Mouse (Mus musculus) limb, embryonic 11.5 days (tissue): ENCODE measurements around the gene Acss2. TPM values are rescaled to one million over a fixed set of nuclear protein-coding genes. Genes with fewer than 3 reads are reported as not detected.

ENCODE experiments used
- ATAC-seq: fragments of 200-750 bp; cut with Nextera tagmentation; 2 replicates; pipeline ENCODE4 v1.8.0; 2017; ENCODE audit warnings: low read depth; ENCODE audit not compliant: insufficient number of reproducible peaks, low FRiP score, low TSS enrichment
- DNase-seq: peaks from one replicate; pipeline ENCODE4 v3.0.0-alpha.2; 2015; ENCODE audit warnings: low spot score
- H3K27ac ChIP-seq: fragments of 300-500 bp; sonication (generic); replicated peaks from 2 replicates; pipeline ENCODE4 v1.5.1; 2014; ENCODE audit warnings: low read depth, mild to moderate bottlenecking, low read length
- H3K27me3 ChIP-seq: fragments of 300-500 bp; sonication (generic); 2 replicates; pipeline ENCODE4 v1.6.1; 2014; ENCODE audit warnings: mild to moderate bottlenecking, low read length, mixed read lengths; ENCODE audit not compliant: control insufficient read depth, insufficient read depth
- H3K36me3 ChIP-seq: fragments of 300-500 bp; sonication (generic); 2 replicates; pipeline ENCODE4 v1.6.1; 2014; ENCODE audit warnings: mild to moderate bottlenecking, low read length, moderate library complexity, mixed read lengths; ENCODE audit not compliant: control insufficient read depth, insufficient read depth
- H3K4me1 ChIP-seq: fragments of 300-500 bp; sonication (generic); 2 replicates; pipeline ENCODE4 v1.6.1; 2014; ENCODE audit warnings: low read length, mixed read lengths; ENCODE audit not compliant: control insufficient read depth, insufficient read depth
- H3K4me2 ChIP-seq: fragments of 300-500 bp; sonication (generic); 2 replicates; pipeline ENCODE4 v1.6.1; 2014; ENCODE audit warnings: low read depth, mild to moderate bottlenecking, moderate library complexity; ENCODE audit not compliant: severe bottlenecking
- H3K4me3 ChIP-seq: fragments of 300-500 bp; sonication (generic); 2 replicates; pipeline ENCODE4 v1.5.1; 2014; ENCODE audit warnings: low read depth, low read length
- H3K9ac ChIP-seq: fragments of 300-500 bp; sonication (generic); 2 replicates; pipeline ENCODE4 v1.6.1; 2014; ENCODE audit warnings: mild to moderate bottlenecking, low read length
- H3K9me3 ChIP-seq: fragments of 300-500 bp; sonication (generic); 2 replicates; pipeline ENCODE4 v1.6.1; 2016; ENCODE audit warnings: low read length; ENCODE audit not compliant: control insufficient read depth
- WGBS: fragments of 180-500 bp; shearing (Covaris S2); extraction: QIAGEN DNeasy Blood & Tissue Kit; methylation state at CpG from one replicate; pipeline ENCODE4 v1.1.7; 2014; 5-methylcytosine and 5-hydroxymethylcytosine counted together
- polyA plus RNA-seq: library from polyadenylated mRNA; unstranded; fragments of >200 nt; fragmentation: Nextera tagmentation; extraction: Ambion mirVana; gene quantifications from 2 replicates; pipeline ENCODE4 v1.2.1, GENCODE M21; 2014

The Acss2 gene
- polyA plus RNA-seq, 1 experiment from 2014 or later, result 10.7 TPM

- Histone ChIP-seq H3K9ac (no peak overlapping the region), H3K4me1 (no peaks in the 10 kb centered on the region), H3K27ac (no peak overlapping the region), H3K27me3 (no peaks in the 10 kb centered on the region), H3K4me2 (no peak overlapping the region), H3K4me3 (no peak overlapping the region), H3K9me3 (no peaks in the 10 kb centered on the region), H3K36me3 (no peaks in the 10 kb centered on the region)
- DNase-seq (no peak), ATAC-seq (no peak)
Measured at GRCm38 (mm10) chr2:155552336-155552735, 34.6 kb downstream of the Acss2 start.

GRCm38 (mm10) chr2:155552949-155553354, 35.2 kb downstream of the Acss2 start:
- no peak overlapping the region for H3K4me3 ChIP-seq
- H3K4me2 ChIP-seq, result no peak overlapping the region
- H3K9ac ChIP-seq, result no peak overlapping the region
- H3K4me1 ChIP-seq, result no peaks in the 10 kb centered on the region
- no peak for DNase-seq
- no peaks in the 10 kb centered on the region for H3K27me3 ChIP-seq
- H3K36me3 ChIP-seq, result no peaks in the 10 kb centered on the region
- ATAC-seq, result no peak
- H3K9me3 ChIP-seq, result no peaks in the 10 kb centered on the region
- H3K27ac ChIP-seq, result no peak overlapping the region

GRCm38 (mm10) chr2:155554426-155554985, 36.8 kb downstream of the Acss2 start:
- Histone ChIP-seq H3K27ac (no peak overlapping the region), H3K36me3 (no peaks in the 10 kb centered on the region), H3K9ac (no peak overlapping the region), H3K4me2 (no peak overlapping the region), H3K27me3 (no peaks in the 10 kb centered on the region), H3K9me3 (no peaks in the 10 kb centered on the region), H3K4me3 (no peak overlapping the region), H3K4me1 (no peaks in the 10 kb centered on the region)
- WGBS, result 86% methylated on average over 2 of the region's 2 CpGs
- no peak for ATAC-seq
- no peak for DNase-seq

GRCm38 (mm10) chr2:155562209-155562608, 44.5 kb downstream of the Acss2 start:
- no peak for ATAC-seq
- Histone ChIP-seq H3K27me3 (no peaks in the 10 kb centered on the region), H3K27ac (no peak overlapping the region), H3K4me3 (no peak overlapping the region), H3K9ac (no peak overlapping the region), H3K4me1 (no peaks in the 10 kb centered on the region), H3K4me2 (no peak overlapping the region), H3K36me3 (0 out of 2 replicates have a peak, but pooled peaks cover 2% of the 10 kb centered on the region), H3K9me3 (no peaks in the 10 kb centered on the region)
- no peak for DNase-seq
- WGBS, result 57% methylated on average over 1 of the region's 1 CpGs

- DNase-seq (no peak), ATAC-seq (no peak)
- WGBS, result 82% methylated on average over 4 of the region's 4 CpGs
- no peaks in the 10 kb centered on the region for H3K9me3 ChIP-seq
- H3K4me1 ChIP-seq, result no peaks in the 10 kb centered on the region
- H3K27me3 ChIP-seq, result no peaks in the 10 kb centered on the region
- H3K9ac ChIP-seq, result no peak overlapping the region
- no peak overlapping the region for H3K27ac ChIP-seq
- H3K4me3 ChIP-seq, result no peak overlapping the region
- no peak overlapping the region for H3K4me2 ChIP-seq
- 0 out of 2 replicates have a peak, but pooled peaks cover 2% of the 10 kb centered on the region for H3K36me3 ChIP-seq
Measured at GRCm38 (mm10) chr2:155562934-155563333, 45.2 kb downstream of the Acss2 start.

GRCm38 (mm10) chr2:155567751-155568150, 50.0 kb downstream of the Acss2 start:
- Histone ChIP-seq H3K4me2 (no peak overlapping the region), H3K4me3 (no peak overlapping the region), H3K27me3 (no peaks in the 10 kb centered on the region), H3K36me3 (0 out of 2 replicates have a peak, but pooled peaks cover 2% of the 10 kb centered on the region), H3K9ac (no peak overlapping the region), H3K4me1 (no peaks in the 10 kb centered on the region), H3K9me3 (no peaks in the 10 kb centered on the region), H3K27ac (no peak overlapping the region)
- DNase-seq (no peak), ATAC-seq (no peak)
- WGBS, result 92% methylated on average over 5 of the region's 5 CpGs

GRCm38 (mm10) chr2:155569223-155569807, 51.6 kb downstream of the Acss2 start:
- no peak overlapping the region for H3K4me2 ChIP-seq
- 0 out of 2 replicates have a peak, but pooled peaks cover 2% of the 10 kb centered on the region for H3K36me3 ChIP-seq
- no peaks in the 10 kb centered on the region for H3K9me3 ChIP-seq
- H3K27me3 ChIP-seq, result no peaks in the 10 kb centered on the region
- no peak overlapping the region for H3K4me3 ChIP-seq
- H3K9ac ChIP-seq, result no peak overlapping the region
- H3K4me1 ChIP-seq, result no peaks in the 10 kb centered on the region
- DNase-seq (no peak), ATAC-seq (no peak)
- WGBS, result 71% methylated on average over 3 of the region's 3 CpGs
- no peak overlapping the region for H3K27ac ChIP-seq

GRCm38 (mm10) chr2:155573001-155573400, 55.3 kb downstream of the Acss2 start:
- Histone ChIP-seq H3K36me3 (no peaks in the 10 kb centered on the region), H3K9ac (no peak overlapping the region), H3K4me3 (no peak overlapping the region), H3K4me2 (no peak overlapping the region), H3K9me3 (no peaks in the 10 kb centered on the region), H3K27ac (no peak overlapping the region), H3K27me3 (no peaks in the 10 kb centered on the region), H3K4me1 (no peaks in the 10 kb centered on the region)
- WGBS, result 88% methylated on average over 9 of the region's 9 CpGs
- no peak for DNase-seq
- ATAC-seq, result no peak

- 91% methylated on average over 7 of the region's 7 CpGs for WGBS
- H3K9ac ChIP-seq, result no peak overlapping the region
- DNase-seq (no peak), ATAC-seq (no peak)
- H3K9me3 ChIP-seq, result no peaks in the 10 kb centered on the region
- no peak overlapping the region for H3K4me2 ChIP-seq
- H3K4me3 ChIP-seq, result no peak overlapping the region
- no peaks in the 10 kb centered on the region for H3K4me1 ChIP-seq
- no peaks in the 10 kb centered on the region for H3K36me3 ChIP-seq
- no peak overlapping the region for H3K27ac ChIP-seq
- H3K27me3 ChIP-seq, result no peaks in the 10 kb centered on the region
Measured at GRCm38 (mm10) chr2:155573996-155574395, 56.2 kb downstream of the Acss2 start.
